Mouse (Mus musculus): ENCODE measurements around the gene Dbp. TPM values are rescaled to one million over a fixed set of nuclear protein-coding genes. Genes with fewer than 3 reads are reported as not detected.

Gene Dbp
- total and polyA plus RNA-seq, 3 experiments, result 22.5 to 24.4 TPM; not detected in 1

DNA sequence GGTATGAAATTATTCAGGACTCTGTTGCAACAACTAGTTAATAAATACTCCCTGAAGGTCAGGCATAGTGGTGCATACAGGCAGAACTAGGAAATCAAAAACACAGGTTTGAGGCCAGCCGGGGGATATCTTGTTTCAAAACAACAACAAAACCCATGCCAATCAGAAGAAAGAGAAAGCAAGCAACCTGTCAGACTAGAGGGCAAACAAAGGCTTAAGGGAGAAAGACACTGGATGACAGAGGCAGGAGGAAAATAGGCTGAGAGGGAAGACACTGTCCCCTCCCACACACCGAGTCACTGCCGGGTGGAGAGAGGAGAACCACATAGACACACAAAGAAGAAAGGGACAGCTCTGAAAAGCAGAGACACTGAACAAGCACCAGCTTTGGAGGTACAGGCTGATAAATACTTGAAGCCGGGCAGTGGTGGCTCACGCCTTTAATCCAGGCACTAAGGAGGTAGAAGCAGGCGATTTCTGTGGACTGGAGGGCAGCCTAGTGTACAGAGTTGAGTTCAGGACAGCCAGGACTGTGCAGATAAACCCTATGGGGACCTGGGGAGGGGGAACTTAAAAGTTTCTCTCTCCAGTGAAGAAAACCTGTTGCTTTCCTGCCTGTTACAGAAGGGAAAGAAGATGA lies 9.1 kb downstream of the Dbp start:
- peak overlapping the region; percentile 75 for H3K9ac ChIP-seq (ENCODE audit: control insufficient read depth, low read depth, low read length, poor library complexity, severe bottlenecking)
- H3K4me3 ChIP-seq (ENCODE audit: control insufficient read depth in 1 of 2, insufficient read depth in 1 of 2, low read depth in 2 of 2, low read length in 2 of 2), result peak overlapping the region in 1 of 2 experiments; percentile 69; a peak in 2 of 4 replicates
- H3K79me2 ChIP-seq (ENCODE audit: control insufficient read depth, insufficient read depth, low read length, poor library complexity), result peaks cover 37% of the 10 kb centered on the region
- H3K4me1 ChIP-seq (ENCODE audit: control insufficient read depth in 1 of 2, insufficient read depth in 2 of 2, low read length in 2 of 2), result peaks cover 0 to 5% of the 10 kb centered on the region in 2 experiments; a peak in 1 of 4 replicates
- no peaks in the 10 kb centered on the region for H3K27me3 ChIP-seq (ENCODE audit: control insufficient read depth in 1 of 2, insufficient read depth in 2 of 2, low read length in 2 of 2)
- no peak overlapping the region for H3K27ac ChIP-seq (ENCODE audit: control insufficient read depth, low read depth, low read length)
- no peak for DNase-seq (ENCODE audit: low read depth, low spot score)
- no peaks in the 10 kb centered on the region for H3K36me3 ChIP-seq (ENCODE audit: control insufficient read depth in 1 of 2, insufficient read depth in 2 of 2, low read length in 2 of 2)
- TF ChIP-seq ZKSCAN1 (IDR thresholded peaks at IDR 0.05; ENCODE audit: low read depth, low read length), result no peak
- no peak for TF ChIP-seq NELFE (IDR thresholded peaks at IDR 0.05; ENCODE audit: low read depth, low read length)
- TF ChIP-seq RAD21 (IDR thresholded peaks at IDR 0.05; ENCODE audit: low read depth, low read length), result no peak
- no peak for TF ChIP-seq MAX (IDR thresholded peaks at IDR 0.05; ENCODE audit: low read length)
- TF ChIP-seq ZMIZ1 (IDR thresholded peaks at IDR 0.05; ENCODE audit: low read depth, low read length), result no peak
- no peak for TF ChIP-seq GABPA (IDR thresholded peaks at IDR 0.05; ENCODE audit: low read depth, low read length)
- TF ChIP-seq USF1 (IDR thresholded peaks at IDR 0.05; ENCODE audit: low read depth, low read length), result no peak
- TF ChIP-seq NRF1 (IDR thresholded peaks at IDR 0.05; ENCODE audit: insufficient read depth, low read depth, low read length, poor library complexity, severe bottlenecking), result no peak
- no peak for TF ChIP-seq POLR2AphosphoS5 (IDR thresholded peaks at IDR 0.05; ENCODE audit: borderline replicate concordance, low read depth, low read length)
- TF ChIP-seq ZNF384 (IDR thresholded peaks at IDR 0.05; ENCODE audit: low read depth, low read length), result no peak
- no peak for TF ChIP-seq RCOR1 (IDR thresholded peaks at IDR 0.05; ENCODE audit: low read depth, low read length)
- H3K9me3 ChIP-seq (replicated peaks; ENCODE audit: insufficient read depth, low read length), result no peaks in the 10 kb centered on the region

DNA sequence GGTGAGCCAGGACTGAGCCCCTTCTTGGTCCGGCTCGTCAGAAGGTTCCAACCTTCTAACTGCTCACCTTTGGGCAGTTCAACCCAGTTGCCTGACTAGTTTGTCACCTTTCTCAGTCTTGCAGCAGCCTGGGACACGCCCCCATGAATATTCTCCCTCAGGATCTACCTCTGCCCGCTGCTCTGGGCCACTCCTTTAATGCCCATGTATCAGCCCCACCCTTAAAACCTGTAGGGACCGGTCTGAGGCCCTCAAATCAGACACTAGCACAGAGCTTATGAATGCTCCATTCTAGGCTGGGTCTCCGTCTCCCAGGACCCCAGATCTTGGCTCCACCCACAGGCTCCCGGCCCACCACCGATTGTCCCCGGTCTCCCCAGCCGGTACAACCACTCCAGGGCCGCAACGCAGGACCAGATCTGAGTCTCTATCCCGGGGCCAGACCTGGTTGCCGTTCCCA lies 9.8 kb downstream of the Dbp start:
- Histone ChIP-seq H3K9me3 (replicated peaks; ENCODE audit: insufficient read depth, low read length) (no peaks in the 10 kb centered on the region), H3K36me3 (ENCODE audit: control insufficient read depth in 1 of 2, insufficient read depth in 2 of 2, low read length in 2 of 2) (peaks cover 0 to 2% of the 10 kb centered on the region in 2 experiments; a peak in 1 of 4 replicates), H3K27me3 (ENCODE audit: control insufficient read depth in 1 of 2, insufficient read depth in 2 of 2, low read length in 2 of 2) (no peaks in the 10 kb centered on the region), H3K27ac (ENCODE audit: control insufficient read depth, low read depth, low read length) (no peak overlapping the region), H3K79me2 (ENCODE audit: control insufficient read depth, insufficient read depth, low read length, poor library complexity) (peaks cover 43% of the 10 kb centered on the region), H3K9ac (ENCODE audit: control insufficient read depth, low read depth, low read length, poor library complexity, severe bottlenecking) (peak overlapping the region; percentile 75), H3K4me1 (ENCODE audit: control insufficient read depth in 1 of 2, insufficient read depth in 2 of 2, low read length in 2 of 2) (peaks cover 0 to 5% of the 10 kb centered on the region in 2 experiments; a peak in 1 of 4 replicates), H3K4me3 (ENCODE audit: control insufficient read depth in 1 of 2, insufficient read depth in 1 of 2, low read depth in 2 of 2, low read length in 2 of 2) (peak overlapping the region; percentile 69 to 71)
- TF ChIP-seq TCF12 (IDR thresholded peaks at IDR 0.05; ENCODE audit: low read depth, low read length) (no peak), SMC3 (IDR thresholded peaks at IDR 0.05; ENCODE audit: low read depth, low read length) (no peak), USF2 (IDR thresholded peaks at IDR 0.05; ENCODE audit: borderline replicate concordance in 1 of 2, insufficient read depth in 1 of 2, low read depth in 1 of 2, low read length in 2 of 2) (no peak), TAL1 (IDR thresholded peaks at IDR 0.05; ENCODE audit: low read length) (no peak), TBP (IDR thresholded peaks at IDR 0.05; ENCODE audit: low read depth, low read length) (no peak), POLR2AphosphoS5 (IDR thresholded peaks at IDR 0.05; ENCODE audit: borderline replicate concordance, low read depth, low read length) (no peak), NRF1 (IDR thresholded peaks at IDR 0.05; ENCODE audit: insufficient read depth, low read depth, low read length, poor library complexity, severe bottlenecking) (no peak), HCFC1 (IDR thresholded peaks at IDR 0.05; ENCODE audit: low read depth, low read length) (no peak), EP300 (IDR thresholded peaks at IDR 0.05; ENCODE audit: low read depth in 1 of 2, low read length in 2 of 2) (no peak), E2F4 (IDR thresholded peaks at IDR 0.05; ENCODE audit: borderline replicate concordance, low read depth, low read length) (no peak), MYC (IDR thresholded peaks at IDR 0.05; ENCODE audit: low read depth, low read length) (no peak), MAFK (IDR thresholded peaks at IDR 0.05; ENCODE audit: borderline replicate concordance, low read depth, low read length) (no peak), NELFE (IDR thresholded peaks at IDR 0.05; ENCODE audit: low read depth, low read length) (no peak), MAZ (IDR thresholded peaks at IDR 0.05; ENCODE audit: low read depth, low read length) (no peak), GATA1 (IDR thresholded peaks at IDR 0.05; ENCODE audit: low read depth, low read length) (no peak), MXI1 (IDR thresholded peaks at IDR 0.05; ENCODE audit: low read depth, low read length) (no peak), ZMIZ1 (IDR thresholded peaks at IDR 0.05; ENCODE audit: low read depth, low read length) (no peak), UBTF (IDR thresholded peaks at IDR 0.05; ENCODE audit: borderline replicate concordance, insufficient read depth, low read depth, low read length) (no peak)
- DNase-seq (ENCODE audit: low read depth, low spot score), result no peak
